Mouse (Mus musculus): ENCODE measurements at regions not wholly inside any gene's neighbourhood (a gene's known extent, or its start where the extent isn't known, plus 50 kb on each side); places are given as distances from the start of the nearest gene placed in this dataset.

GRCm38 (mm10) chr17:93460409-93460808, 261.6 kb downstream of the Adcyap1 start:
- no peak for DNase-seq

- DNase-seq = no peak
Measured at GRCm38 (mm10) chr17:93463621-93464211, 264.9 kb downstream of the Adcyap1 start.

- DNase-seq = no peak
Measured at GRCm38 (mm10) chr17:93482378-93482777, 283.6 kb downstream of the Adcyap1 start.

- DNase-seq = no peak
Measured at GRCm38 (mm10) chr17:93484540-93484939, 285.7 kb downstream of the Adcyap1 start.

- DNase-seq = no peak
Measured at GRCm38 (mm10) chr17:93486442-93486841, 287.6 kb downstream of the Adcyap1 start.

- no peak for DNase-seq
Measured at GRCm38 (mm10) chr17:93489988-93490732, 291.3 kb downstream of the Adcyap1 start.

GRCm38 (mm10) chr17:93508882-93509594, 310.2 kb downstream of the Adcyap1 start:
- DNase-seq = no peak

GRCm38 (mm10) chr17:93523406-93523805, 324.6 kb downstream of the Adcyap1 start:
- no peak for DNase-seq

GRCm38 (mm10) chr17:93525871-93526644, 327.2 kb downstream of the Adcyap1 start:
- DNase-seq = no peak

- no peak for DNase-seq
Measured at GRCm38 (mm10) chr17:93532535-93532934, 333.7 kb downstream of the Adcyap1 start.

- no peak for DNase-seq
Measured at GRCm38 (mm10) chr17:93534945-93535344, 336.1 kb downstream of the Adcyap1 start.

- no peak for DNase-seq
Measured at GRCm38 (mm10) chr17:93535751-93536150, 336.9 kb downstream of the Adcyap1 start.

- DNase-seq = no peak
Measured at GRCm38 (mm10) chr17:93541795-93542194, 343.0 kb downstream of the Adcyap1 start.

- no peak for DNase-seq
Measured at GRCm38 (mm10) chr17:93550339-93550738, 351.5 kb downstream of the Adcyap1 start.

GRCm38 (mm10) chr17:93555872-93556271, 357.1 kb downstream of the Adcyap1 start:
- DNase-seq = no peak

GRCm38 (mm10) chr17:93563277-93563772, 364.5 kb downstream of the Adcyap1 start:
- no peak for DNase-seq

GRCm38 (mm10) chr17:93579981-93580380, 381.2 kb downstream of the Adcyap1 start:
- DNase-seq = no peak

GRCm38 (mm10) chr17:93598181-93598685, 399.4 kb downstream of the Adcyap1 start:
- no peak for DNase-seq

GRCm38 (mm10) chr17:93600236-93600635, 401.4 kb downstream of the Adcyap1 start:
- DNase-seq = no peak

GRCm38 (mm10) chr17:93609261-93609660, 410.4 kb downstream of the Adcyap1 start:
- no peak for DNase-seq

GRCm38 (mm10) chr17:93609942-93610596, 411.3 kb downstream of the Adcyap1 start:
- DNase-seq = peak; percentile 17

Measured in right cerebral cortex, postnatal 25 days (tissue).